Mouse (Mus musculus) hindbrain, postnatal 0 days (tissue): ENCODE measurements around the gene Spsb1. TPM values are rescaled to one million over a fixed set of nuclear protein-coding genes. Genes with fewer than 3 reads are reported as not detected.

Source experiments
- ATAC-seq: fragments of 200-750 bp; cut with Nextera tagmentation; 2 replicates; pipeline ENCODE4 v1.8.0; 2017; ENCODE audit warnings: mild to moderate bottlenecking, moderate TSS enrichment, moderate library complexity
- DNase-seq: peaks from one replicate; pipeline ENCODE4 v3.0.0-alpha.2; 2015; ENCODE audit warnings: low spot score
- H3K27ac ChIP-seq: fragments of 300-500 bp; sonication (generic); 2 replicates; pipeline ENCODE4 v1.5.1; 2014; ENCODE audit warnings: mild to moderate bottlenecking
- H3K27me3 ChIP-seq: fragments of 300-500 bp; sonication (generic); 2 replicates; pipeline ENCODE4 v1.6.1; 2014; ENCODE audit warnings: low read length, mixed read lengths; ENCODE audit not compliant: insufficient read depth
- H3K36me3 ChIP-seq: fragments of 300-500 bp; sonication (generic); 2 replicates; pipeline ENCODE4 v1.6.1; 2014; ENCODE audit warnings: low read length, mixed read lengths; ENCODE audit not compliant: insufficient read depth
- H3K4me1 ChIP-seq: fragments of 300-500 bp; sonication (generic); 2 replicates; pipeline ENCODE4 v1.6.1; 2014; ENCODE audit warnings: antibody characterized with exemption, low read length, mixed read lengths; ENCODE audit not compliant: insufficient read depth
- H3K4me2 ChIP-seq: fragments of 300-500 bp; sonication (generic); 2 replicates; pipeline ENCODE4 v1.6.1; 2014; ENCODE audit warnings: low read depth, mild to moderate bottlenecking, low read length, moderate library complexity, mixed read lengths
- H3K4me3 ChIP-seq: fragments of 300-500 bp; sonication (generic); 2 replicates; pipeline ENCODE4 v1.5.1; 2014; ENCODE audit warnings: low read length
- H3K9ac ChIP-seq: fragments of 300-500 bp; sonication (generic); replicated peaks from 2 replicates; pipeline ENCODE4 v1.6.1; 2014; ENCODE audit warnings: mild to moderate bottlenecking, low read length, moderate library complexity, mixed read lengths
- H3K9me3 ChIP-seq: fragments of 300-500 bp; sonication (generic); 2 replicates; pipeline ENCODE4 v1.6.1; 2016; ENCODE audit warnings: low read length, mixed read lengths
- CTCF ChIP-seq: IDR thresholded peaks from 2 replicates; pipeline ENCODE4 v1.5.1; 2016; ENCODE audit warnings: antibody characterized with exemption, control low read depth, low read depth
- WGBS: fragments of 180-500 bp; shearing (Covaris S2); extraction: QIAGEN DNeasy Blood & Tissue Kit; methylation state at CpG from one replicate; pipeline ENCODE4 v1.1.7; 2014; 5-methylcytosine and 5-hydroxymethylcytosine counted together
- polyA plus RNA-seq: library from polyadenylated mRNA; unstranded; fragments of >200 nt; fragmentation: Nextera tagmentation; extraction: Ambion mirVana; gene quantifications from 2 replicates; pipeline ENCODE4 v1.2.1, GENCODE M21; 2015
- total RNA-seq: library from RNA; depleted of rRNA; stranded (reverse); fragments of >200 nt; gene quantifications from 2 replicates; pipeline ENCODE4 v1.2.3, GENCODE M21; 2014

Spsb1 gene
- total and polyA plus RNA-seq, 2 experiments from 2014 or later: 9.2 to 13.7 TPM

DNA sequence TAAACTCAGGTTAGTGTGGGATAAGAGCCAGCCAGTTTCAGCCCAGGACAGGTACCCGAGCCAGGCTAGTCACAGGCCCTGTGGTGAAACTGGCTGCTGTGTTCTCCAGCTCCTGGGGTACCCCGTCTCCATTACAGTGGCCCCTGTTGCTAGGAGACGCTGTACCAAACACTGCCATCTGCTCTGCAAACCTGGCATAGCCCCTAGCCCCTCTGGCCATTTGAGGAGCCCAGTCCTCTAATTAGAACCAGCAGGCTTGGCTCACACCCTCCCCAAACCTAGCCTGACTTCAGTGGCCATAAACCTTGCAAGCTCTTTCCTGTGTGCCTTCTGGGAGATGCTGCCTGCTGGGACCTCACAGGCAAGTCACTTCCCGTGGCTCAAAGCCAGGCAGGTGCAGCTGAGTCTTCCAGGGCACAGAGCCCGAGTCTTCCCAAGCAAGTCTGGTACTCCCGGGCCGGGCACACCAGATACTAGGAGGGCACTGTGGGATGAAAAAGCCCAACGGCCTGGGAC lies 78.8 kb downstream of the Spsb1 start:
- peak; percentile 65 for ATAC-seq
- peak overlapping the region; percentile 60; the same call in 1 of the 2 replicates for H3K27ac ChIP-seq

DNA sequence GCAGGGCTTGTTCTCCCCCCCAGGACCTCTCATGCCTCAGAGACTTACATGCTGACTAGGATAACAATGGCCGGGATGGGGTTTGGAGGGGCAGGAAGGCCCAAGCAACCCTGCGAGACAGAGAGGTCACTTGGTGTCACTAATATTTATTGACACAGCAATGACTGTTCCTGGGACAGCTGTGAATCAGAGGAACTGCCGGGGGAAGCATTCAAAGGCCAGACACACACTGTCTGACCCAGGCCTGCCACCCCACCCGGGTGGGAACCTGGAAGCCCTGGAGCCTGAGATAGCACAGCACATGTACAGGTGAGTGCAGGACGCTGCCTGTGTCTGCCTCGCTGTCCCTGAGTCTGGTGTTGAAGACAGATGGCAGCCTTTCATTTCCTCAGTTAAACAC lies 79.5 kb downstream of the Spsb1 start:
- H3K9me3 ChIP-seq: no peaks in the 10 kb centered on the region
- H3K4me2 ChIP-seq: no peak overlapping the region
- no peaks in the 10 kb centered on the region for H3K27me3 ChIP-seq
- ATAC-seq (no peak), DNase-seq (no peak)
- WGBS: 28% methylated on average over 6 of the region's 6 CpGs
- no peaks in the 10 kb centered on the region for H3K36me3 ChIP-seq
- H3K4me1 ChIP-seq: peaks cover 30% of the 10 kb centered on the region
- no peak overlapping the region for H3K9ac ChIP-seq
- H3K4me3 ChIP-seq: no peak overlapping the region
- H3K27ac ChIP-seq: no peak overlapping the region
- TF ChIP-seq CTCF: no peak

More for the DNA sequence above, 78.8 kb downstream of the Spsb1 start:
- TF ChIP-seq CTCF: no peak
- Histone ChIP-seq H3K9ac (no peak overlapping the region), H3K4me3 (no peak overlapping the region), H3K27me3 (no peaks in the 10 kb centered on the region), H3K36me3 (no peaks in the 10 kb centered on the region), H3K4me1 (peaks cover 30% of the 10 kb centered on the region), H3K4me2 (no peak overlapping the region), H3K9me3 (no peaks in the 10 kb centered on the region)
- peak; percentile 74 for DNase-seq
- WGBS: 23% methylated on average over 8 of the region's 8 CpGs

DNA sequence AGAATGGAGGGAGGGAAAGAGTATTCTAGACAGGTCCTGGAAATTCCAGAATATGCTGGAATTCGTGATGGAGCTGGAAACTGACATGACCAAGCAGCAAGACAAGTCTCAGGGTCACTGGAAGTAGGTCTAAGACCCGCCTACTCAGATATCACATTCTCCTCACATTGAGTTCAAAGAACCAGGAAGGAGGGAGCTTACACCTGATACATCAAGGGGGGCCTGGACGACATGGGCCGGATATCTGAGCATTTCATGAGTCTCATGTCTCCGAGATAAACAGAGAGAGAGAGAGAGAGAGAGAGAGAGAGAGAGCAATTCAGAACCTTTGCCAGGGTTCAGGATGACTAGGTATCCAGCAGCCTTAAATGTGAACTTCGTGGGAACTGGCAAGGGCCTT lies 82.6 kb downstream of the Spsb1 start:
- Histone ChIP-seq H3K27ac (no peak overlapping the region), H3K4me3 (no peak overlapping the region), H3K4me1 (peaks cover 25% of the 10 kb centered on the region; the same call in 1 of the 2 replicates), H3K27me3 (no peaks in the 10 kb centered on the region), H3K9ac (no peak overlapping the region), H3K9me3 (no peaks in the 10 kb centered on the region), H3K4me2 (no peak overlapping the region), H3K36me3 (no peaks in the 10 kb centered on the region)
- no peak for TF ChIP-seq CTCF
- no peak for DNase-seq
- ATAC-seq: no peak
- 77% methylated on average over 6 of the region's 6 CpGs for WGBS

DNA sequence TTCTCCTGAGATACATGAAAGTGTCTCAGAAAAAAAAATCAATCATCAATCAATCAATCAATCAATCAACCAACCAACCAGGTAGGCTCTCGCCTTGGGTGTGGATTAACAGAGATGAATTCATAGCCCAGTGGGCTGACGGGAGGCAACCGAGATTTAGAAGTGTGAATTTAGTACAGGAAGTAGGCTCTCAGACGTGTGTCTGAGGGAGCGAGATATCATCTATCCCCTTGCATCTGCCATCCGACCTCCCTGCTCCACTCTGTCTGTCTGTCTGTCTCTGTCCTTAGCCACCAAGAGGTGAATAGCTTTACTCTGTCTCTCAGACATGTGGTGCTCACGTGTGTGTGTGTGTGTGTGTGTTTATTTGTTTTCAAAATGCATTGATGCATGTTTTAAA lies 83.3 kb downstream of the Spsb1 start:
- TF ChIP-seq CTCF: no peak
- DNase-seq (no peak), ATAC-seq (no peak)
- no peak overlapping the region for H3K27ac ChIP-seq
- H3K4me2 ChIP-seq: no peak overlapping the region
- H3K36me3 ChIP-seq: no peaks in the 10 kb centered on the region
- WGBS: 86% methylated on average over 7 of the region's 7 CpGs
- H3K27me3 ChIP-seq: no peaks in the 10 kb centered on the region
- H3K4me3 ChIP-seq: no peak overlapping the region
- H3K4me1 ChIP-seq: peaks cover 21% of the 10 kb centered on the region; the same call in 1 of the 2 replicates
- no peaks in the 10 kb centered on the region for H3K9me3 ChIP-seq
- H3K9ac ChIP-seq: no peak overlapping the region

DNA sequence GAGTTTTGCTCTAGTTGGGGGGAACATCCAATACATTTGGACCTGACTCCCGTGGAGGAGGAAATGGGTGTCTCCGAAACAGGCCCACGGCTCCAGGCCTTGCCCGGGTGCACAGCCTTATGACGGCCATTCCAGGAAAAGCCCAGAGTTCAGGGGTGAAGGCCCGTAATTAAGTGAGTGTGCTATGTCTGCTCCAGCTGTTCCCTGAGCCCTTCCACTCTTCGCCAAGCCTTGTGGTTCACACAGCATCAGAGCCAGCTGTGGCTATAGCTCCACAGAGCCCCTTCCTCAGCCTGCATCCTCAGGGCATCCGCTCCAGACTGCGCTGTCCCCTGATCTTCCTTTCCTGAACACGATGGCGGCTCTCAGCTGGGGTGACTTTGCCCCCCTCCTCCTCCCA lies 83.8 kb downstream of the Spsb1 start:
- H3K9me3 ChIP-seq: no peaks in the 10 kb centered on the region
- no peak for TF ChIP-seq CTCF
- H3K4me3 ChIP-seq: no peak overlapping the region
- no peak for DNase-seq
- H3K36me3 ChIP-seq: no peaks in the 10 kb centered on the region
- ATAC-seq: no peak
- H3K27me3 ChIP-seq: no peaks in the 10 kb centered on the region
- H3K4me2 ChIP-seq: no peak overlapping the region
- 88% methylated on average over 11 of the region's 11 CpGs for WGBS
- no peak overlapping the region for H3K9ac ChIP-seq
- no peak overlapping the region for H3K27ac ChIP-seq
- peaks cover 16% of the 10 kb centered on the region; the same call in 1 of the 2 replicates for H3K4me1 ChIP-seq

DNA sequence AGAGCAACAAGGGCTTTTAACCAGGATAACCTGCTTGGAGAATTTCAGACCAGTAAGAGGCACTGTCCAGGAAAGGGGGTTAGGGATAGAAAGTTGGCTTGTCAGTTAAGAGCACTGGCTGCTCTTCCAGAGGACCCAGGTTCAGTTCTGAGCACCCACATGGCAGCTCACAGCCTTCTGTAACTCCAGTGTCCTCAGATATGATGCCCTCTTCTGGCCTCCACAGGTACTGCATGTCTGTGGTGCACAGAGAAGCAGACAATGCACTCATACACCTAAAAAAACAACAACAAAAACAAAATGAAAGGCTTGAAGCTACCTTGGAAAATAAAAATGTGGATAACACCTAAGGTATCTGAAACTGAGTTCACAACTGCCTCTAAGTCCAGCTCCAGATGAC lies 84.4 kb downstream of the Spsb1 start:
- H3K4me2 ChIP-seq: no peak overlapping the region
- ATAC-seq: no peak
- no peaks in the 10 kb centered on the region for H3K27me3 ChIP-seq
- H3K4me1 ChIP-seq: peaks cover 10% of the 10 kb centered on the region; the same call in 1 of the 2 replicates
- H3K4me3 ChIP-seq: no peak overlapping the region
- H3K9me3 ChIP-seq: no peaks in the 10 kb centered on the region
- H3K36me3 ChIP-seq: no peaks in the 10 kb centered on the region
- no peak overlapping the region for H3K27ac ChIP-seq
- peak; percentile 44 for TF ChIP-seq CTCF
- DNase-seq: no peak
- no peak overlapping the region for H3K9ac ChIP-seq

DNA sequence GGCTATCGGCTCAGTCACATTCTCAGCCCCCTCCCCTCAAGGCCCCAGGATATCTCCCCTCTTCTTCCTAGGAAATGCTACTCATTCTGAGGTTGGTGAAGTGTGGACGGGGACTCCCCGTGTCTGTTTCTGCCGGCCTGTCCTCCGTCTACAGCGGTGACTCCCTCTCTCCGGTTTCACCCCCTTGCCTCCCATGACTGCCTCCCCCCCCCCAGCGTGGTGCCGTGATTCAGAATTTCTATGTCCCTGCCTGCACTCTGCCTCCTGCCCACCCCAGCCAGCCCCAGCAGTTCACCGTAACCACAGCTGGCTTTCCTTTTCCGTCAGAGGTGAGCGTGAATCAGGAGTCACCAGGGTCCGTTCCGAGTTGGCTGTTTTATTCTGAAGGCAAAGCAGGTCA lies 86.1 kb downstream of the Spsb1 start:
- H3K4me3 ChIP-seq: no peak overlapping the region
- H3K27me3 ChIP-seq: no peaks in the 10 kb centered on the region
- ATAC-seq (no peak), DNase-seq (no peak)
- no peak overlapping the region for H3K9ac ChIP-seq
- no peaks in the 10 kb centered on the region for H3K4me1 ChIP-seq
- H3K27ac ChIP-seq: no peak overlapping the region
- no peak overlapping the region for H3K4me2 ChIP-seq
- no peaks in the 10 kb centered on the region for H3K9me3 ChIP-seq
- H3K36me3 ChIP-seq: no peaks in the 10 kb centered on the region
- TF ChIP-seq CTCF: no peak
- WGBS: 81% methylated on average over 14 of the region's 14 CpGs
